Mouse (Mus musculus) small intestine, adult 10 weeks (tissue): Measurements from ENCODE around the gene Camk2g. TPM values are rescaled to one million over a fixed set of nuclear protein-coding genes. Genes with fewer than 3 reads are reported as not detected.

Source experiments
- polyA plus RNA-seq: library from polyadenylated mRNA; stranded (reverse); fragments of 350-450 nt; fragmentation: Illumina TruSeq; extraction: RNeasy Lipid Tissue Mini Kit (QIAGEN cat#74804); gene quantifications from one replicate; pipeline ENCODE4 v1.2.3, GENCODE M21; 2014; ENCODE audit warnings: low replicate concordance

The Camk2g gene
- polyA plus RNA-seq: 8.3 TPM

GRCm38 (mm10) chr14:20793758-20794531, at the start of gene Camk2g:
Camk2g (minus strand) TSS chr14:20794088.

GRCm38 (mm10) chr14:20836171-20836904, 42.5 kb upstream of the Camk2g start, which contains the start of gene Plau:
Plau (plus strand) TSS chr14:20836660.

GRCm38 (mm10) chr14:20733952-20734774, 59.7 kb downstream of the Camk2g start, which contains the start of gene Ndst2:
Ndst2 (minus strand) TSS chr14:20734562.

GRCm38 (mm10) chr14:20707201-20708190, 86.4 kb downstream of the Camk2g start, which contains the start of gene Zswim8:
Zswim8 (plus strand) TSS chr14:20707552.

GRCm38 (mm10) chr14:20702741-20703381, 91.0 kb downstream of the Camk2g start, which contains the start of gene Chchd1:
Chchd1 (plus strand) TSS chr14:20703006.

GRCm38 (mm10) chr14:20694884-20695760, 98.8 kb downstream of the Camk2g start, which contains the start of gene Fut11:
Fut11 (plus strand) TSS chr14:20694968.

Other genes starting within 250 kb of the Camk2g start
- 151 TPM for gene Ppp3cb, start 247.5 kb downstream of the Camk2g start, polyA plus RNA-seq
- gene Usp54, start 153.0 kb downstream of the Camk2g start, polyA plus RNA-seq: 2.2 TPM
- gene Myoz1, start 137.5 kb downstream of the Camk2g start, polyA plus RNA-seq: not detected
- gene Synpo2l, start 125.7 kb downstream of the Camk2g start, polyA plus RNA-seq: not detected
- gene Sec24c, start 119.8 kb downstream of the Camk2g start, polyA plus RNA-seq: 42.0 TPM
- 12.3 TPM for gene Fut11, start 99.1 kb downstream of the Camk2g start, polyA plus RNA-seq
- gene Chchd1, start 91.1 kb downstream of the Camk2g start, polyA plus RNA-seq: 140 TPM
- 3.4 TPM for gene Zswim8, start 86.5 kb downstream of the Camk2g start, polyA plus RNA-seq
- 2.9 TPM for gene Ndst2, start 59.5 kb downstream of the Camk2g start, polyA plus RNA-seq
- gene Plau, start 42.6 kb upstream of the Camk2g start, polyA plus RNA-seq: 7.6 TPM
- 72.4 TPM for gene Vcl, start 135.3 kb upstream of the Camk2g start, polyA plus RNA-seq